Mouse (Mus musculus) c-Kit-positive CD71-positive TER-119-negative erythroid progenitor cells, embryonic 14.5 days (primary cell): ENCODE data around the gene Arl15.

Experiments used
- DNase-seq: peaks from one replicate; pipeline ENCODE4 v3.0.0-alpha.2; 2013; ENCODE audit warnings: low read depth

The Arl15 gene

DNA sequence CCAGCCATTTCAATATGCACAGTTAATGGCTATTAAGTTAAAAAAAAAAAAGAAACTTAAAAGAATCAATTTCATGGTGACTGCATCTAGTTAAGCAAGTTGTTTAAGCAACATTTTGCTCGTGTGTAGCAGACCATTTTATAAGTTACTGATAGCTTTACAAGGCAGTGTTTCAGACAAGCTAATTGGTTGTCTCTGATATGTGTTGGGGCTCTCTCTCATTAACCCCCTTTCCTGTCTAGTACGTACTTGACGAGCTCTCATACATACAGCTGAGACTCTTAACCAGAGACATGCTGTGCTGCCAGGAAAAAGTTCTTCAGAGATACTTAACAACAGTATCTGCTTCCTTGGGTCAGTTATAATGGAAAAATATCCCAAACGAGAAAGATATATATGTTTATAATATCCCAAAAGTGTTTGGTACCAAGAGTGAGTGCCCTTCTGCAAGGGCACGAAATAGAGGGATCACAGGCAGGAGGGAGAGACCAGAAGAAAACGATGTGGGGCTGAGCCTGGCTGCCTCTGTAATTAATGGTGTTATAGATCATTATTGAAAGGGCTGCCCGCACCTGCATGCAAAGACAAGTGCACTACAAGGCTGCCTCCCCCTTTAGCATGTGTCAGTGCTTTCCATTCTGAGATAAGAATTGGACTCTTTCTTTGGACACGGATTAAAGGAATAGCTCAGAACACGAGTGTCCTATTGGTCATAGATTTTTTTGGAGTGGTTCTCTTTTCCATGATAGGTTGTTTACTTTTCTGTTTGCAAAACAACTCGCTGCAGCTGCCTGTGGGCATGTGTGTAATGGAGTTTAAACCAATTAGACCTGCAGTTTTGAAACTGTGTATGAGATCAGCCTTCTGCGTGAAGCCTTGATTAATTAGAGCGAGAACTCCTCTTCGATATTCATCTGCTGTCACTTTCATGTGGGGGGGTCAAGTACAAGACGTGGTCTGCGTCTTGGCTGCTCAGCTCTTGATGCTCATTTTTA is 350.0 kb downstream of the Arl15 start:
- DNase-seq: no peak

DNA sequence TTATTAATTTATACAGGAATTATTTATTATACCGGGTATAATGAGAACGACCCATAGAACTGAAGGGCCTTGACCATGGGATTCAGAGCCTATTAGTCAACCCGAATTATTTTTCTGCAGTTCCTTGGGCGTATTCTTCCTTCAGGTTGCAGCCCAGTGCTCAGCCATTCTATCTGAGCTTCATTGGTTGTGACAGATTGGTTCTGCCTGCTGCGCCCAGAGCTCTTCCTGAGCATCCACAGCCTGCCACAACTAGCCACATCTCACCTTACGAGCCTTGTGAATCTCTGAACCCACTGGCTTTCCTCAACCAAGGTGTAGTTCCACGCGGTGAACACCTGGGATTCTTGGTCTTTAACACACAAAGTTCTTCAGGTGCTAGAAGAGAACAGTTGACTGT is 350.9 kb downstream of the Arl15 start:
- DNase-seq: no peak

DNA sequence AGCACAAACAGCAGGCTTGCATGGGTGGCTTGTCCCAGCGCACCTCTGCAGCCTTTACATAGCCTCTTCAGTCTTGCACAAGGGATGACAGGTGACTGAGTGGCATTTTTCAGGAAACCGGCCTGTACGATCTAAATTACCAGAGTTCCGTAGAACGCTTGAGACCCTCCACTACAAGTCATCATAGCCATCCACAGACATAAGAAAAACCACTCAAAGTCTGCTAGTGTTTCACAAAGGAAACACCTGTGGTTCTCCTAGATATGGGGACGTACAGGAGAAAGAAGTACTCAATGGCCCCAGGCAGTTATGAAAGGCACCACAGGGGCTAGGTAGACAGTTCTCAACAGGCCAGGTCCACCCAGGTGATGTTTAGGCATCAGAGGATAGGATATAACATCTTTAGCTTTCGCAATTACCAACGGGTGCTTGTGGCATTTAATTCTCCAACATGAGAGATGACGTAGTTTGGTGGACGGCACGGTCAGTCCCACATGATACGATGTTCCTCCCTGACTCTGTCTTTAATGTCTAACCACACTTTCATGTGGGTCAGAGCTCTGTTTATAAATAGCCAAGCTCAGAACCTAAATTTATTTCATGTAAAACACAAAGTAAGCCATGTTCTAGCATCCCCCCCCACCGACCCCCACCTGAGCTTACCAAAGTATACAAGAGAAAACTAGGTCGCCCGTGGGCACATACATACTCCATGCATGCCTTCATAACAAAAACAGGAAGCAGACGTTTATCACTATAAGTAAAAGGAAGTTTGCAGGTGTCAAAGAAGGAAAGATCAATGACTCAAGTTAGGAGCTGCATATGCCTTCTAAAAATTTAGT is 356.8 kb downstream of the Arl15 start:
- no peak for DNase-seq

DNA sequence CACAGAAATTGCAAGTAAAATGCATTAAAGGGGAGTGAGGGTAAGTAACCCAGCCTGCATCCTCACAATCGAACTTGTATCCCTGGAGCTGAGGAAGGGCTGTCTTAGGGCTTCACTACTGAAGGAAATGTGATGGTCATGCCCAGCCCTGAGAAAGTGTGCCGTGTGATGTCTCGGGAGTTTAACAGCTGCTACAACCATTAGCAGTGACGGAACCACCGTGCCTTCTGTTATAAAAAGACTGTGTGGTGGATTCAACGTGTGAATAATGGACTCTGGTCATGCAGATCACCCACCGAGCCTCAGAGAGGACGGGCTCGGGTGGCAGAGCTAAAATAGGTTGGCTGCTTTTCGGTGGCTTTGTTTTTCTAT is 357.4 kb downstream of the Arl15 start:
- no peak for DNase-seq

DNA sequence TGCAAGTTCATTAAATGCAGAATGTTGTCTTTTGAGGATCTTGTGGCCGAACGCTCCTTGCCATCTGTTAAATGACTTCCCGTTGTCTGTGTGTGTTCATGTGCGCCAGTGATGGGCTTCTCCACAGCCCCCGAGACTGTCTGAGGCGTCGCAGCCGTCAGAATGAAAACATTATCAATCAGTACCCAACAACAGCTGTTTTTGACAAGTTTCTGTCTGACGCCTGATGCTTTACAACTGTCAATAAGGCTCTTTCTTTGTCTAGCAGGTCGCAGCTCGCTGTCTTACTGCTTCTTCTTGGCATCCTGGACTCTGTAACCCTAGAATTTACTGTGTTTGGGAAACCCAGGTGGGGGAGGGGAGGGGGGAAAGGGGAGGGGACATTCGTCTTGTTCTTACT is 362.4 kb downstream of the Arl15 start:
- DNase-seq: no peak

DNA sequence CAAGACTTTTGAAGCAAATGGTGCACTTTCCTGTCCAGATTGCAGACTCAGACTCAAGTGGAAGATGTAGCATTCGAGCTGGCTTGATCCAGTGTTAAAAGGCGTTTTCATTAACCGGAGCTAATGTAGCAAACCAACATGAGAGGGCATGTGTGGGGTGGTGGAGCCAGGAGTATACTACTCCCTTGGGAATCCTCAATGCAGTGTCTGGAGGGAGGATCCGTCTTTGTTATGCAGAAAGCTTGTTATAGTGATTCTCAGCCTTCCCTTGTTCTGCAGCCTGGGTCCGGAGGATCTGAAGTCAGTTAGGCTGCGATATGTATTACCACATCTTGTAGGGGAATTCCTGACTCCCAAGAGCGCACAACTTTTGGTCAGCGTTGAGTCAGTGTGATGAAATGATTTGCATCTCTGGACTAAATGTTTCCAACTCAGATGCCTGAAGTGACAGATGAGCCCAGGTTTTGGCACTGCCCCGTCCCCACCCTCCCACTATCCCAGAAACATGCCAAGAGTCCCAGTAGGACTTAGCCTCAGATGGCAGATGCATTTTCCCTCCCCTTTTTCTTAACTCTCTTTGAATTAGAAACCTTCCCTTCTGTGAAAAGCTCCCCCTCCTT is 363.9 kb downstream of the Arl15 start:
- no peak for DNase-seq

DNA sequence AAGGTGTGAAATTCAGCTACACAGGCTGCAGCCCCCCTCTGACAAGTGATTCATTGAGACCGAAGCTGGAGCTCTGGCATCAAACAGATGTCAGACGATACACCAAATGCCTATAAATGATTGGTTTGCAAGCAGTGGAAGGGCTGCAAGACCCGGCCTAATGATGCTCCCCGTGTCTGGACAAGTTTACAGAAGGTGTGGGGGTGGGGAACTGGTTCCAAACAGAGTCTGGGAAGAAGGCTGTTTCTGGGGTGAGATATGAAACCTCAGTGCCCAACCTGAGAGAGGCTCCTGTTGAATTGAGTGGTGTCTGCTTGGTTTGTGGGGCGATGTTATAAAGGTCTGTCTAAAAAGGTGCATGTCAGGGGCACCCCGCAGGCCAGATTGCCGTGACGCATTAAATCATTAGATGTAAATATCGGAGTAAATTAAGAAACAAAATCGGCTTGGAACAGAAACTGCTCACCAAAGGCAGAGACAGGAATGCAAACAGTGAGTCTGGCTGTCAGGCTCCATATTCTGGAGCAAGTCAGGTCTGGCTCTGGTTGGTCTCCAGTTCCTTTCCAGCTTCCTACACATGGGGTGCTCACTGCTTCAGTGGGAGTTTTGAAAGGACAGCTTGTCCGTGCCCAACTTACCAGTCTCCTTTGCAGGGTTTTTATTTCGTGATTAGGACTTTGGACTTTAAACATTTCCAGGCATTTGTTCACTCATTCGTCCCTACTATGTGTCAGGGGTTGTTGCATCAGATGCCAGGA is 365.5 kb downstream of the Arl15 start:
- DNase-seq: no peak

DNA sequence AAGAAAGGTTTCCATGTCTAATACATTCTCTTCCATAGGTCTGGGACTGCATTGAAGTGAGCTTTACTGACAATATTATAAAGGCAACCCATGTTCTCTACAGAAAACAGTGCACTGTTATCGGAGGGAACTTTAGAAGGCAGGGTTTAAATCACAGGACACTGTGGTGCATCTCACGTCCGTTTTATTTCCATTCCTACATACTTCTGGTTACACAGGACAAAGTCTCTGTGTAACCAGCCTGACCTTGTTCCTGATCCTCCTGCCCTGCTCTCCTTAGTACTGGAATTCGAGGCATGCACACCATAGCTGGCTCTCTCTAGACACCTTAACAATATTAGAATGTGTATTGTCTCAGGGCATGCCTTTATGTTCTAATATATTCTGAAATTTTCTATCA is 368.4 kb downstream of the Arl15 start:
- no peak for DNase-seq

DNA sequence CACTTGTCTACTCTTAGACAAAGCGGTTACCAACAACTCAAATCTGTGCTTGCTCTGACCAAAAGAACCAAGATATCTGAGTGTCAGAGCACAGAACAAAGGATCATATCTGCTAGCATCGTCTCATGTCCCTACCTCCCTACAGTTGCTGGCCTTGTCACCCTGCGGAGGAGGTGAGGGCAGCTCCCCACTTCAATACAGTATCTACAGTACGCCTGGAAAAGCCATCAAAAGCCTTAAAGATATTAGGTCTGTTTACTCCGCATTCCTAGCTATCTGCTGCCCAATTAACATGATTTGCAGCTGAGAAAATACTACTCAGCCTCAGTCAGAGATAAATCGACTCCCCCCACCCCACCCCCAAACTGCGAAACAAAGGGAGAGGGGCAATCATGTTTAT is 371.3 kb downstream of the Arl15 start:
- DNase-seq: no peak

DNA sequence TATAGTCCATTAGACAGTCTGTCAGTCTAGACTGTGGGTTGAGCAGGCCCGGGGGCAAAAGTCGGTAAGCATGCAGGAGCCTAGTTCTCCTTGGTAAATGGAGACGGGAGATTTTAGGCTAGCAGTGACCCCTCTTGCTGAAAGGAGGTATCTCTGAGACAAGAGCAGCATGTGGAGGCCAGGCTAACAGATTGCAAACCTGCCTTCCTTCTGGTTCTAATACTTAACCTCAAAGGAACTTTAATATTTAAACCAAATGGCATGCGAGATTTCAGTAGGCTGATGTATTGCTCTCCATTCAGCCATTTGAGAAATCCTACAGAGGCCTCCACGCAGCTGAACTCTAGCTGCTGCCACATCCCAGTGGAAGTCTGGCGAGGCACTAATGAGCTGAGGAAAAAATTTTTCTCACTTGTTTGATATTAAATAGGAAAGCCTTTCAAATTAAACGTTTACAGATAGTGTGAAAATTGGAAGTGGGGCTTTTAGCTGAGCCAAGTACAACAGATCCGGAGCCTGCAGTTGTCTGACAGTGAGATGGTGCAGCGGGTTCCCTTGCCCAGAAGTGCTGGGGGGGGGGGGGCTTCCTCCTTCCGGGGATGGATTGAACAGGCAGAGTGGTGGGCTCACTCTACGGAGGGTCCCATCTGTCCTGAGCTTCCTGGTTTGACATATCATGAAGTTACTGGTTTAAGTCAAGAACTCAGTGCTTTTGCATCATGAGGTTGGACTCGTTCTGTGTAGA is 372.3 kb downstream of the Arl15 start:
- DNase-seq: no peak

DNA sequence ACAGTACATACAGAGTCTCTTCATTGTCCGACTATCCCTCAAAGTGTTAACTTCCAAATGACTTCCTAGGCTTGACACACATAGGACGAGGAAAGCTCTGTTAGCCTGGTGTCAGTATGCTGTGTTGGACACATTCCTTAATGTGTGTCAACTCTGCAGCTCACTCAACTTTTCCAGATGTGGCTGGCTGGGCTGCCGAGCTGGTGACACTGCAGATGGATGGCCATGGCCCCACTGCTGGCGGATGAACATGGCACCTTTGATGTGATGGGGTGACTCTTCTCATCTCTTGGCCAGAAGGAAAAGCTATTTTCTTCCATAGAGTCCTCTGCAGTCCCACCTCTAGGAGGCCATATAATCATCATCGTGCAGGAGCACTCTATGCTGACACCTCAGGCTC is 375.8 kb downstream of the Arl15 start:
- no peak for DNase-seq

DNA sequence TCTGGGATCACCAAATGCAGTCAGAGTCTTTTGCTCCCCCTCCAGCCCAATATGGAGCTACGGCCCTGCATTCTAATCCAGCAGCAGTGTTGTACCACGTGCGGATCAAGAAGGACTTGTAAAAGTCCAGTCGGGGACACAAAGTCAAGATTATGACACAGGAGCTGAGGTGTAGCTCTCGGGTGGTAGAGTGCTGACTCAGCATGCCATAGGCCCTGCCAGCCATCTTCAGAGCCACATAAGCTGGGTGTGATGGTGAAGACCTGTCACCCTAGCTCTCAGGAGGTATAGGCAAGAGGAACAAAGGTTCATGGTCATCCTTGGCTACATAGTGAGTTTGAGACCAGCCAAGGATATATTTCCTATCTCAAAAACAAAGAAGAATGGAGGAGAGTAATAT is 377.2 kb downstream of the Arl15 start:
- no peak for DNase-seq

DNA sequence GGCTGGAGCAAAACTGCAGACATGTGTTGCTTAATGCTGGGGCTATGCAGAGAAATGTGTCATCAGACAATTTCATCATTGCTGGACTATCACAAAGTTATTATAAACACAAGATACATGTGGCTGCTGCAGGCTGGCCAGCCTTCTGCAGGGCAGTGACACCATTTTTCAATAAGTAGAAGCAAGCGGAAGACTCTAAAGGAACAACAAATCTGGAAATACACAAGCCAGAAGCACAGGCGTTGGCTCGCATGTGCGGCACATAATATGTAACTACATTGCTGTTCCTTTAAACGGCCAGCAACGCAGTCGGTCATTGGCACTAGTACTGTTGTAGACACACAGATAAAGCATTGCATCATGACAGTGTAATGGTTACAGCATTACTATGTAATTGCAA is 393.8 kb downstream of the Arl15 start:
- no peak for DNase-seq

DNA sequence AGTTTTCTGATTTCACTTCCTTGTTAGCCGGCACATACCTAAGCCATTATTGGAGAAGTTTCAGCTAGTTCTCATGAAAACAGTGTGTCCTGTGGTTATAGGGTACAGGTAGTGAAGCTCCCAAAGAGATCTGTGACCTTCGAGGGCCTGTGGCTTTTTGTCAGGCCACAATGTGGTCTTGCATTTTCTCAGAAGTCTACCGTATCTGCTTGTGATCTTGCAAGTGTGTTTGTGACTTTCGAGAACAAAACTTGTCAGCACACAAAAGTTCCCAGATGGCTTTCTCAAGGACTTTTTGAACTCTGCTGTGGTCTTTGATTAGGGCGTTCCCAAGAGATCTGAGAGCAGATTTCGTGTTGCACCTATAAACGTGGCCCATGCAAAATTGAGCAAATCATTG is 394.5 kb downstream of the Arl15 start:
- DNase-seq: no peak

DNA sequence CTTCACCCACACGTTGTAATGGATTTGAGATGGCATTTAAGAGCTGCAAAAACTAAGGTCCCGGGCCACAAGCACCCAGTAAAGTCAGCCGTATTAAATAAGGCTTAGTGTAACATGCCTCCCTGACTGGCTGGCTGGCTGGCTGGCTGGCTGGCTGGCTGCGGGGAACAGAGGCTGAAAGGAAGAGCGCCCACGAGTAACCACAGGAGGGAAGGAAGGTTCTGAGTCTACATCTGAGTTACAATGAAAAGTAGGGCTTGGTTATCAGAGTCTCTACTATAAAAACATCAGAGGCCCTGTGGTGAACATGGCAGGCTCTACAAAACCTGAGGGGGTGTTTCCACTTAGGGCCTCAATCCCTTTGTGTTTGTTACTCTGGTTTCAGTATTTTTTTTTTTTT is 395.1 kb downstream of the Arl15 start:
- no peak for DNase-seq

DNA sequence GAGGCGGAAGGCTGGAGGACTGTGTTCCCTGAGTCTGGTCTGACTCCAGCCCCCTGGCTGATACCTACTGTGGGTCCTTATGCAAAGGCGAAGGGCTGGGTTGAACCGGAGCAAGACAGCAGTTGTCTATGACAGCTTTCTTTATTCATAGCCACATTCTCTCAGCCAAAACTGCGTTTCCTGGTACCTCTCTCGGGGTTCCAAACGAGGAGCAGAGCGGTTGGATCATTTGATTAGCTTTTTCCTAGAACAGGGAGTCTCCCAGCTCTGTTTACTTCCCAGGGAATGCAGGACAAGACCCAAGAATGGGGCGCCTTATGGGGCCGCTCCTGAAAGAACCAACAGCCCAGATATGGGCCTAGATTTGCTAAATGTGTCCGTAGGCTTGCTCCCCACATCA is 396.6 kb downstream of the Arl15 start:
- DNase-seq: no peak

DNA sequence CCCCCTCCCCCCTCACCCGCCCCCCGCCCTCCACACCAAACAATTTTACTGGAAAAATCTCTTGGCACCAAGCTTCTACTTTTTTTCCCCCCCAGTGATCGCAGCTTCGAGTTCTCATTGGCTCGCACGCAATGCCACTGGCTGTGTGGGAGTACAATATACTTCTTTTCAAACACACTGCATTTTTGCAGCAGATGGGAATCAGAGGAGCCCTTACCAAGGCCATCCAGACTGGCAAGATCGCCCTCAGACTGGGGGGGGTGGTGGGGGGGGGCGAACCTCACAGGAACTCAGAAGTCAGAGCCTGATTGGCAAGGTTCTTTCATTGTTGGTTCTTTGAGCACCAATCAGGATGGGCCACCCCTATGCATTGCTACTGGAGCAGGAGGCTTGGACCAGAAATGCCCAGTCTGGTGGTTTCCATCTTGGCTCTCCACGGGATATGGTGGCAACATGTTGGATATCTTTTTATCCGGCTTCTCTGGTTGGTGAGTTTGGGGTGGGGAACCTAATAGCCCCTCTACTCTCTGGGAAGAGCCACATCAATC is 404.0 kb downstream of the Arl15 start:
- no peak for DNase-seq

DNA sequence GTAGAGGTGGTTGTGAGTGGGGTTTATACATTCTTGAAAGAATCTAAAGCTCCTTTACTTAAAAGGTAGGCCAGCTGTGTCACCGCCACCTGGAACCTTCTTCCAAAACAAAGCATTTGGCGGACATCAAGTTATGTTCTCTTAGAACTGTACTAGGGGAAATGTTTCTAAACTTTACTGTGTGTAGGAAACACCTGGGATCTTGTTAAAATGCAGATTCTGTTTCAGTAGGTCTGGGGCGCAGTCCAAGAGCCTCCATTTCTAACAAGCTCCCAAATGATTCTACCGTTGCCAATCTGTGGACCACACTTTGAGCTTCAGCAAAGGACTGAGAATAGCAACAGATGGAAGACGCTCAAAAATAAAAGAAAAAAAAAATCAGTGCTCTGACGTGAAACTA is 405.4 kb downstream of the Arl15 start:
- DNase-seq: no peak

DNA sequence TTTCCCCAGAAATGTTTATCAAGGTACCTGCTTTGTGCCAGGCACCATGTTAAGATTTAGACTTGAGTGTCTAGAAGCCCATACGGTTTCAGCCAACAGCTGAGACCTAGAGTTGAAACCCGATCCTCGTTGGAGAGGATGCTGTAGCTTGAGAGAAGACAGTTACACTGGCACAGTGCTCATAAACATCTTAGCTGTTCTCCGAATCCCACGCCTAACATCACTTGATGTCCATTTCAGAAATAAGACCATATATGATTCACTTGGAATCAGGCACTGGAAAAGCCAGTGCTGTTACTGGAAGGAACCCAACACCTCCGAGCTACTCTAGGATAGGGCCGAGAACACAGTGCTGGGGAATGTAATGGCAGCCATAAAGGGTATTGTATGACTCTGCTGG is 406.2 kb downstream of the Arl15 start:
- DNase-seq: no peak

DNA sequence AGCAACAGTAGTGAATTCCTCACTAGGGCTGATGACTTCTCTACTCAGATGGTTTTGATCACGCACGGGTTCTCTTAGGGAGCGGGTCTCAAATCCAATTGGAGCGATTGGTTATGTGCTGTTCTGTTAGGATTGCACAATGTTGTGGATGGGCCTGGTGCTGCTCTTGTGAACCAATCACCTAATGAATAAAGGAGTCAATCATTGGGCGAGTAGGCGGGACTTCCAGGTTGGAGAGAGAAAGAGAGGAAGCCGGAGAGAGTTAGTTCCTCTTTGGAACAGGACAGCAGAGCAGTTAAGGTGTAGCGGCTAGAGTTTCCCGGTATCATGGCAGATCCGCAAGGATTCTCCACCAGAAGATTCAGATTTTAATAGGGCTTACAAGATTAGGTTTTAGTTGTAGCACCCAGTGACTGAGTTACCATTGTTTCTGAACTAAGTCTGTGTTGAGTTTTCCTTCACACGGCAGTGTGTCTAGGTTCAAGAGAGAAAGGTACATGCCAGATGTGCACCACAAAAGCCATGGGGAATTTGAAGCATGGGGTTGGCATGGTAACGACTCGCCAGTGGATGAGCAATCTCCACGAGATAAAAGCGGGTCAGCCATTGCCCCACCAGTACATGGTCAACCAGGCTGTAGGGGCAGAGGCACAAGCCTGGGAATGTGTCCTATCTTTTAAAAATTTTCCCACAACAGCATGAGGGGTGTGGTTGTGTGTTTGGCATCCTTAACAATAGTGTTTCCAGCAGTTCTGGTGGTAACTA is 408.7 kb downstream of the Arl15 start:
- DNase-seq: no peak
